Comparison of ENCODE assay signal across 30 mouse cellular contexts in genomic region chr11:19189778-19190177, GRCm38 (mm10).
DNase-seq lines count a peak whose midpoint lies in the region; ATAC-seq and TF ChIP-seq lines count a peak whose summit lies in the region.
"Had no signal": no experiment of that assay in that cellular context is flagged by ENCODE, and none has a peak within 500 bp of the region (broad histone marks: within the 10 kb centered on the region; RNA-seq: fewer than 3 reads in every experiment).

No protein-coding gene starts in this region.

- no peaks in the 10 kb centered on the region for H3K36me3 ChIP-seq in heart, embryonic 11.5 days (ENCODE audit: control insufficient read depth, insufficient read depth, low read length)
- H3K36me3 ChIP-seq in kidney, embryonic 15.5 days: no peaks in the 10 kb centered on the region
- H3K36me3 ChIP-seq in heart, postnatal 0 days (replicated peaks; ENCODE audit: control insufficient read depth, insufficient read depth, low read length): no peaks in the 10 kb centered on the region
- H3K36me3 ChIP-seq: forebrain, embryonic 12.5 days; hindbrain, embryonic 13.5 days; limb, embryonic 12.5 days; liver, embryonic 15.5 days; midbrain, embryonic 12.5 days; neural tube, embryonic 12.5 days had no signal

- H3K4me2 ChIP-seq in heart, embryonic 11.5 days: no peak overlapping the region
- no peak overlapping the region for H3K4me2 ChIP-seq in kidney, embryonic 15.5 days
- H3K4me2 ChIP-seq in heart, postnatal 0 days (ENCODE audit: low read depth, low read length): 0 out of 2 replicates have a peak overlapping the region, but pooled peaks have one; percentile 6
- H3K4me2 ChIP-seq: forebrain, embryonic 12.5 days; hindbrain, embryonic 13.5 days; limb, embryonic 12.5 days; liver, embryonic 15.5 days; lung, embryonic 14.5 days; midbrain, embryonic 12.5 days; neural tube, embryonic 12.5 days had no signal

- ATAC-seq in heart, embryonic 11.5 days (replicated peaks; ENCODE audit: insufficient number of reproducible peaks, low FRiP score, low TSS enrichment): no peak
- no peak for ATAC-seq in kidney, embryonic 15.5 days (replicated peaks; ENCODE audit: low FRiP score)
- ATAC-seq in heart, postnatal 0 days (ENCODE audit: insufficient read depth, low read depth): no peak
- 0 out of 2 replicates have a peak, but pooled peaks have one; percentile 48 for ATAC-seq in megakaryocyte-erythroid progenitor cell, adult 5-6 weeks (replicated peaks; ENCODE audit: low FRiP score, low TSS enrichment, poor library complexity, severe bottlenecking)
- no peak for ATAC-seq in CD4-positive, CD25-positive, alpha-beta regulatory T cell, adult 4 months
- ATAC-seq: intestine, embryonic 16.5 days had no signal

- no peaks in the 10 kb centered on the region for H3K9me3 ChIP-seq in heart, embryonic 11.5 days (replicated peaks; ENCODE audit: control insufficient read depth, low read length)
- H3K9me3 ChIP-seq in kidney, embryonic 15.5 days (replicated peaks): no peaks in the 10 kb centered on the region
- no peaks in the 10 kb centered on the region for H3K9me3 ChIP-seq in heart, postnatal 0 days (replicated peaks; ENCODE audit: control insufficient read depth, low read length)
- H3K9me3 ChIP-seq: forebrain, embryonic 12.5 days; hindbrain, embryonic 13.5 days; limb, embryonic 12.5 days; liver, embryonic 15.5 days; midbrain, embryonic 12.5 days; neural tube, embryonic 12.5 days had no signal

- no peaks in the 10 kb centered on the region for H3K27me3 ChIP-seq in heart, embryonic 11.5 days (ENCODE audit: control insufficient read depth, insufficient read depth, low read length)
- H3K27me3 ChIP-seq in kidney, embryonic 15.5 days: no peaks in the 10 kb centered on the region
- no peaks in the 10 kb centered on the region for H3K27me3 ChIP-seq in heart, postnatal 0 days (ENCODE audit: control insufficient read depth, insufficient read depth, low read length)
- H3K27me3 ChIP-seq: CH12.LX; hindbrain, embryonic 13.5 days; liver, embryonic 15.5 days; midbrain, embryonic 12.5 days; neural tube, embryonic 12.5 days had no signal

- peak; percentile 8 for DNase-seq in heart, adult 8-10 months (ENCODE audit: low spot score)
- peak; percentile 6 to 9 for DNase-seq in kidney, postnatal 4 days
- no peak for DNase-seq in heart, postnatal 0 days (ENCODE audit: low spot score)
- no peak for DNase-seq in c-Kit-positive CD71-positive TER-119-positive erythroid progenitor cells, embryonic 14.5 days (ENCODE audit: low spot score)
- DNase-seq: adrenal gland, adult 8-10 months; B cell, adult 2 months; cerebellum, adult 11-12 months; cerebellum, adult 9-11 months; gastrocnemius, adult 2 months; gastrocnemius, postnatal 36 days; lung, embryonic 14.5 days; lung, postnatal 36 days; right cerebral cortex, adult 18-20 months; spleen, adult 18-20 months; thymus, postnatal 14 days had no signal

- no peak for TF ChIP-seq CTCF in heart, postnatal 0 days (IDR thresholded peaks at IDR 0.05; ENCODE audit: low read depth)

- no peak for TF ChIP-seq EP300 in heart, postnatal 0 days (IDR thresholded peaks at IDR 0.05; ENCODE audit: low read depth)

- 17% methylated on average over 2 of the region's 2 CpGs for WGBS in heart, embryonic 11.5 days (ENCODE audit: insufficient replicate concordance)
- whole genome bisulfite sequencing in kidney, embryonic 15.5 days: 68% methylated on average over 2 of the region's 2 CpGs
- 9% methylated on average over 2 of the region's 2 CpGs for WGBS in heart, postnatal 0 days

- H3K4me3 ChIP-seq in heart, embryonic 11.5 days (ENCODE audit: low read depth, low read length): no peak overlapping the region
- no peak overlapping the region for H3K4me3 ChIP-seq in kidney, embryonic 15.5 days (replicated peaks)
- H3K4me3 ChIP-seq in heart, postnatal 0 days (ENCODE audit: low read depth, low read length): no peak overlapping the region
- H3K4me3 ChIP-seq: erythroblast, embryonic 14.5 days; forebrain, embryonic 12.5 days; gastrocnemius, adult 2 months; hindbrain, embryonic 13.5 days; limb, embryonic 12.5 days; liver, embryonic 15.5 days; midbrain, embryonic 12.5 days; myocyte; neural tube, embryonic 12.5 days had no signal

- no peak overlapping the region for H3K9ac ChIP-seq in heart, embryonic 11.5 days (ENCODE audit: low read depth, low read length)
- no peak overlapping the region for H3K9ac ChIP-seq in kidney, embryonic 15.5 days
- H3K9ac ChIP-seq in heart, postnatal 0 days (replicated peaks; ENCODE audit: low read depth, low read length): no peak overlapping the region
- H3K9ac ChIP-seq: forebrain, embryonic 12.5 days; hindbrain, embryonic 13.5 days; limb, embryonic 12.5 days; liver, embryonic 15.5 days; lung, embryonic 14.5 days; midbrain, embryonic 12.5 days; neural tube, embryonic 12.5 days had no signal

- peaks cover 10% of the 10 kb centered on the region; the same call in 1 of the 2 replicates for H3K4me1 ChIP-seq in heart, embryonic 11.5 days (ENCODE audit: control insufficient read depth, insufficient read depth, low read length)
- no peaks in the 10 kb centered on the region for H3K4me1 ChIP-seq in kidney, embryonic 15.5 days
- H3K4me1 ChIP-seq in heart, postnatal 0 days (ENCODE audit: control insufficient read depth, insufficient read depth): peaks cover 24% of the 10 kb centered on the region
- H3K4me1 ChIP-seq: liver, embryonic 15.5 days had no signal

- no peak overlapping the region for H3K27ac ChIP-seq in heart, embryonic 11.5 days (ENCODE audit: low read depth, low read length)
- H3K27ac ChIP-seq in kidney, embryonic 15.5 days: no peak overlapping the region
- no peak overlapping the region for H3K27ac ChIP-seq in heart, postnatal 0 days (ENCODE audit: low read depth)
- H3K27ac ChIP-seq: forebrain, embryonic 12.5 days; gastrocnemius, adult 2 months; hindbrain, embryonic 13.5 days; kidney, postnatal 0 days; limb, embryonic 12.5 days; liver, embryonic 15.5 days; midbrain, embryonic 12.5 days; neural tube, embryonic 12.5 days had no signal

Comparison
In these comparisons a context has a peak if more than half of its experiments do, and no peak if none do; other contexts are left out.
1. DNase-seq: peak in heart, adult 8-10 months (single experiment) and kidney, postnatal 4 days (2 of 2); none in heart, postnatal 0 days (single experiment) and c-Kit-positive CD71-positive TER-119-positive erythroid progenitor cells, embryonic 14.5 days (single experiment).